Mouse (Mus musculus) heart, postnatal 25 days (tissue): Measurements from ENCODE around the gene Olfr1501. TPM values are rescaled to one million over a fixed set of nuclear protein-coding genes. Genes with fewer than 3 reads are reported as not detected.
"Not testable (repeated sequence)": the region's sequence is repeated elsewhere in the genome, so short reads cannot be mapped to it uniquely, and the experiment has no call there.

Source experiments
- DNase-seq: peaks from one replicate; pipeline ENCODE4 v3.0.0; 2022; ENCODE audit warnings: low spot score
- intact Hi-C: fragments of 180-260 bp; cut with DNase I; formaldehyde crosslinking; loops from one replicate; pipeline ENCODE4 v1.15.1; 2025
- total RNA-seq, 2 experiments: library from RNA; stranded (reverse); gene quantifications; 2 replicates each; pipeline ENCODE4 v1.2.3; 2021

Olfr1501 gene
- total RNA-seq: not detected

DNA sequence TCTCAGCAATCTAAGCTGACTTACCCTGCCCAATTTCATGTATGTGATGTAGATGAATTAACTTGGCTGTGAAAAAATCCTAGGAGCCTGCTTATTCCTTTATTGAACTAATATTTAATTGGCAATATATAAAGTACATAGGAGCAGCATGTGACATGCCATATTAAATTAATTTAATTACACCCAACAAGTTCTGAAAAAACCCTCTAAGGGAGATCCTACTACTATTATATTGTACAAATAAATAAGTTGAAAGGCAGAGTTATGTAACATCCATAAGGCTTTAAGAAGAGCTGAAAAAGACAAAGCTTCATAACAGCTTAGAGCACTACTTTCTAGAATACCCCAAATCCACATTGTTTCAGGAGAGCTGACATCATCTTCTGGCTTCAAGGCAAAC lies at the start of gene Olfr1501:
Gene Olfr1501 (minus strand): TSS at position 101 of the 400 bp plus-strand sequence.
- intact Hi-C loops, DNase-seq: not testable (repeated sequence)

GRCm38 (mm10) chr19:13897828-13898227 lies 47.3 kb upstream of the Olfr1501 start, which contains the start of gene Olfr1504:
Olfr1504 (minus strand) TSS chr19:13897928.
- intact Hi-C loops: no loop called here
- no peak for DNase-seq

- intact Hi-C loops: no loop called here
- no peak for DNase-seq
Measured at GRCm38 (mm10) chr19:13861495-13861894, 11.0 kb upstream of the Olfr1501 start, which contains the start of gene Olfr1502. Olfr1502 (plus strand) TSS chr19:13861795.

GRCm38 (mm10) chr19:13830388-13830787 lies 20.1 kb downstream of the Olfr1501 start, which contains the start of gene Olfr1500:
Olfr1500 (minus strand) TSS chr19:13830488.
- DNase-seq: no peak
- intact Hi-C loops: no loop called here

DNA sequence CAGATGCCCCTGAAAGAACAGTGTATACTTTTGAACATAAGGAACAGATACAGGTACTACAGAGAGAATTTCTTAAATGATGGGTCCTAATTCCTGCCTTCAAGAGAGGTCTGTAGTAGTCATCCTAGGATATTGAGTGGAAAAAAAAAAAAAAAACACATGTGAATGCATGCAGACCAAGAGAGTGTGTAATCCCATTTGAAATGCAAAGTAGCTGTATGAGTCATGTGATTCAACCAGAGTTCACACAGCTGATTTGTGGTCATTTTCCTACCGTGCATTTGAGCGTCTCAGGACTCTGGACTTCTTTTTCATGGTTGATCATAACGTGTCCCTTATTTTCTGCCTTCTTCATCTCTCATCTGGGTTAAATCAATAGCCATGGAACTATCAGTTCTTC lies 22.0 kb downstream of the Olfr1501 start:
- intact Hi-C loops: no loop called here
- no peak for DNase-seq

- DNase-seq: no peak
- intact Hi-C loops: no loop called here
Measured at GRCm38 (mm10) chr19:13820847-13821246, 29.6 kb downstream of the Olfr1501 start.

GRCm38 (mm10) chr19:13819347-13819746 lies 31.1 kb downstream of the Olfr1501 start, which contains the start of gene Olfr1499:
Olfr1499 (minus strand) TSS chr19:13819447.
- intact Hi-C loops: no loop called here
- no peak for DNase-seq

DNA sequence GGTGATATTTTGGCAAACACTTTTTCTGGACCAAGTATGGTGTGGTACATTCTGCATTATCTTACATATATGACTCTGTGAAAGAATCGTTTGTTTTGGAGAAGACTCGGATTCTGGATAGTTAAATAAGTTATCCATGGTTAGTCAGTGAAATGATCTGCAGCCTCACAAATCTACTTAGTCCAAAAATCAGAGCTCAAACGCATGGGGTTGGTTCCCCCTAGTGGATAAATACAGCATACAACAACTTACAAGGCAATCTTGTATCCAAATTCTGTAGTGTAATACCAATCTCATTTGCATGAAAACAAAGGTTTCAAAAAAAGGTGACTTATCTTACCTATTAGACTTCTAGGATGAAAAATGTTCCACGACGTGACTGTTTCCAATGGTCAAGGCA lies 31.7 kb downstream of the Olfr1501 start:
- intact Hi-C loops: no loop called here
- DNase-seq: no peak

GRCm38 (mm10) chr19:13812823-13813222 lies 37.7 kb downstream of the Olfr1501 start:
- no peak for DNase-seq
- intact Hi-C loops: no loop called here

DNA sequence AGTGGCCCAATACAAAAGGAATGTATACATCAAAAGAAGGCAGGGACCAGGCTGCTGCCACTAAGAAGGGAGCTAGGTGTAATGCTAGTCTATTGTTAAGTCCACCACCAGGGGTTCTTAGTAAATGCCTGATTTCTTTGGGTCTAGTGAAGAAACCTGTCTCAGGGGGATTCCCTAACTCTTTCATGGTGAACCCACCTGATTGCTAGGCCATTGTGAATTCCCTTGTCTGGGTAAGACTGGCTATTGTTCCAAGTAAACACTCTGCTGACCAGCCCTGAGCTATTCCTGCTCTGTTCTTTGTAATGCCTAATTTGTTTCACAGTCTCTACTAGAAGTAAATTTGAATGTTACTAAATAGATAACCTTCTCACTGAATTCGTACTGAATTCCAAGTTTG lies 45.0 kb downstream of the Olfr1501 start:
- DNase-seq, intact Hi-C loops: not testable (repeated sequence)

- DNase-seq: no peak
- intact Hi-C loops: no loop called here
Measured at GRCm38 (mm10) chr19:13798102-13798501, 52.4 kb downstream of the Olfr1501 start, which contains the start of gene Olfr1497. Olfr1497 (minus strand) TSS chr19:13798202.

Other genes with a start within 250 kb of the Olfr1501 start
- gene Olfr1487, start 233.3 kb downstream of the Olfr1501 start, total RNA-seq: not detected
- gene Olfr1489, start 219.1 kb downstream of the Olfr1501 start, total RNA-seq: not detected
- not detected for gene Olfr1490, start 199.6 kb downstream of the Olfr1501 start, total RNA-seq
- not detected for gene Olfr1491, start 153.4 kb downstream of the Olfr1501 start, total RNA-seq
- not detected for gene Olfr1493-ps1, start 127.4 kb downstream of the Olfr1501 start, total RNA-seq
- gene Olfr1494, start 111.0 kb downstream of the Olfr1501 start, total RNA-seq: not detected
- not detected for gene Olfr1495, start 86.1 kb downstream of the Olfr1501 start, total RNA-seq
- not detected for gene Olfr1496, start 72.8 kb downstream of the Olfr1501 start, total RNA-seq
- not detected for gene Olfr1497, start 52.5 kb downstream of the Olfr1501 start, total RNA-seq
- not detected for gene Olfr1499, start 31.2 kb downstream of the Olfr1501 start, total RNA-seq
- gene Olfr1500, start 20.2 kb downstream of the Olfr1501 start, total RNA-seq: not detected
- gene Olfr1502, start 11.1 kb upstream of the Olfr1501 start, total RNA-seq: not detected
- gene Olfr1504, start 47.2 kb upstream of the Olfr1501 start, total RNA-seq: not detected
- not detected for gene Olfr1505, start 62.8 kb upstream of the Olfr1501 start, total RNA-seq